8 mouse cellular contexts compared by ENCODE assay signal in the genomic region with DNA sequence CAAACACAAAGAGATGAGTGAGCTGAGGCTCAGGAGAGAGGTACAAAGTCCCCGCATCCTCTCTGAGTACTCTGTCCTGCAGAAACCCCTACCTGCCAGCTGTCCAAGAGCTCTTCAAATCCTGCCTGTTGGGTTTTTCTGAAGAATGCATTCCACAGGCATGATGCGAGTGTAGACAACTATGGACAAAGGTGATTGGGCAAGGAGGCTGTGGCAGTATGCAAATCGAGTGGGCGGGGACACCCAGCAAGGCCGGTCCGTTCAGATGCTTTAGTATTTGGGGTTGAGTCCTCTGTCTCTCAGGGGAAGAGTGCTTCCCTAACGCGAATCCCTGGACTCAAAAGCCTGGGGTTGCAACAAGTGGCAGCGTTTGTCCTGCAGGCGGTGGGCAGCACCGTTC. TPM values are rescaled to one million over a fixed set of nuclear protein-coding genes. Genes with fewer than 3 reads are reported as not detected.
A peak's percentile ranks its signal among the peaks of the same experiment; 100 is the strongest.
DNase-seq lines count a peak whose midpoint lies in the region; ATAC-seq and TF ChIP-seq lines count a peak whose summit lies in the region.

No protein-coding gene starts in this region.

- intact Hi-C loops in left cerebral cortex, postnatal 25 days (cut with DNase I): no loop called here

- peak overlapping the region; percentile 40 for H3K4me2 ChIP-seq in forebrain, embryonic 13.5 days
- H3K4me2 ChIP-seq in forebrain, embryonic 16.5 days (ENCODE audit: low read length): no peak overlapping the region

- no peaks in the 10 kb centered on the region for H3K27me3 ChIP-seq in forebrain, embryonic 13.5 days
- H3K27me3 ChIP-seq in forebrain, embryonic 16.5 days (replicated peaks; ENCODE audit: control insufficient read depth, insufficient read depth, low read length): no peaks in the 10 kb centered on the region

- H3K27ac ChIP-seq in forebrain, embryonic 13.5 days: no peak overlapping the region
- H3K27ac ChIP-seq in forebrain, embryonic 16.5 days (ENCODE audit: low read length): no peak overlapping the region

- ATAC-seq in forebrain, embryonic 13.5 days: no peak
- no peak for ATAC-seq in forebrain, embryonic 16.5 days
- peak; percentile 67; the same call in 1 of the 2 replicates for ATAC-seq in granulocyte monocyte progenitor cell, adult 5-6 weeks (replicated peaks; ENCODE audit: poor library complexity, severe bottlenecking)

- TF ChIP-seq POLR2A in lung, adult 2 months (IDR thresholded peaks at IDR 0.05; ENCODE audit: borderline replicate concordance, extremely low read depth, low read depth, low read length): no peak

- no peak overlapping the region for H3K4me3 ChIP-seq in forebrain, embryonic 13.5 days
- H3K4me3 ChIP-seq in forebrain, embryonic 16.5 days (replicated peaks; ENCODE audit: low read length): no peak overlapping the region
- H3K4me3 ChIP-seq in lung, adult 2 months (replicated peaks; ENCODE audit: extremely low read depth, low read depth, low read length): no peak overlapping the region

- TF ChIP-seq CTCF in lung, adult 2 months (IDR thresholded peaks at IDR 0.05; ENCODE audit: insufficient read depth, low read length): no peak

- H3K4me1 ChIP-seq in forebrain, embryonic 13.5 days: peaks cover 30% of the 10 kb centered on the region
- peaks cover 17% of the 10 kb centered on the region; the same call in 1 of the 2 replicates for H3K4me1 ChIP-seq in forebrain, embryonic 16.5 days (replicated peaks; ENCODE audit: control insufficient read depth, insufficient read depth, low read length)
- H3K4me1 ChIP-seq in lung, adult 2 months (ENCODE audit: control insufficient read depth, insufficient read depth, low read length): no peaks in the 10 kb centered on the region

- 10% methylated on average over 11 of the region's 11 CpGs for WGBS in forebrain, embryonic 13.5 days
- WGBS in forebrain, embryonic 16.5 days: 6% methylated on average over 11 of the region's 11 CpGs
- WGBS in lung, adult 2 months: 14% methylated on average over 11 of the region's 11 CpGs

- H3K9me3 ChIP-seq in forebrain, embryonic 13.5 days (replicated peaks): no peaks in the 10 kb centered on the region
- H3K9me3 ChIP-seq in forebrain, embryonic 16.5 days (ENCODE audit: control insufficient read depth, low read length): no peaks in the 10 kb centered on the region

- H3K9ac ChIP-seq in forebrain, embryonic 13.5 days: no peak overlapping the region
- no peak overlapping the region for H3K9ac ChIP-seq in forebrain, embryonic 16.5 days (replicated peaks; ENCODE audit: low read depth, low read length)

- H3K36me3 ChIP-seq in forebrain, embryonic 13.5 days (ENCODE audit: poor library complexity, severe bottlenecking): no peaks in the 10 kb centered on the region
- no peaks in the 10 kb centered on the region for H3K36me3 ChIP-seq in forebrain, embryonic 16.5 days (ENCODE audit: control insufficient read depth, insufficient read depth)

- DNase-seq in MN1 (ENCODE audit: low spot score): peak; percentile 56
- peak; percentile 68 for DNase-seq in lung, adult 2 months
- DNase-seq in frontal cortex, postnatal 25 days (ENCODE audit: low spot score in 2 of 2): no peak
- DNase-seq in cerebellum, adult 11 months: no peak
- no peak for DNase-seq in left cerebral cortex, postnatal 25 days (ENCODE audit: low spot score in 2 of 2)

RNA-seq across cellular contexts. Expression of a gene that starts 18.5 kb away (rescaled TPM):
- 17.1 and 17.9 TPM in 2 replicates for polyA plus RNA-seq in forebrain, embryonic 13.5 days (2015; fragmentation: Nextera tagmentation; extraction: Ambion mirVana)
- polyA plus RNA-seq in forebrain, embryonic 16.5 days (2015; fragmentation: Nextera tagmentation; extraction: Ambion mirVana): 23.3 and 25.6 TPM in 2 replicates
- total RNA-seq in granulocyte monocyte progenitor cell, adult 5-6 weeks (2014; fragmentation: Nextera tagmentation): 4.4 and 4.9 TPM in 2 replicates
- 4.4 and 5.7 TPM in 2 replicates for total RNA-seq in granulocyte monocyte progenitor cell, adult 5-6 weeks (2017)
- polyA plus RNA-seq in lung, adult 2 months (2012; rRNA removed): 40.8 and 49.5 TPM in 2 replicates
- 100 to 1,000 TPM; 299 to 327 TPM for total RNA-seq in left cerebral cortex, postnatal 25 days (2021)

RNA-seq across cellular contexts. Expression of a gene that starts 20.5 kb away (rescaled TPM):
- 0.97 and 1.1 TPM in 2 replicates for polyA plus RNA-seq in forebrain, embryonic 13.5 days (2015; fragmentation: Nextera tagmentation; extraction: Ambion mirVana)
- polyA plus RNA-seq in forebrain, embryonic 16.5 days (2015; fragmentation: Nextera tagmentation; extraction: Ambion mirVana): 1.9 and 2.2 TPM in 2 replicates
- not detected in 2 replicates for total RNA-seq in granulocyte monocyte progenitor cell, adult 5-6 weeks (2014; fragmentation: Nextera tagmentation)
- not detected in 2 replicates for total RNA-seq in granulocyte monocyte progenitor cell, adult 5-6 weeks (2017)
- 0.86 and 0.98 TPM in 2 replicates for polyA plus RNA-seq in lung, adult 2 months (2012; rRNA removed)
- 10 to 100 TPM; 79.1 to 79.3 TPM for total RNA-seq in left cerebral cortex, postnatal 25 days (2021)

RNA-seq across cellular contexts. Expression of a gene that starts 20.6 kb away (rescaled TPM):
- not detected in 2 replicates for polyA plus RNA-seq in forebrain, embryonic 13.5 days (2015; fragmentation: Nextera tagmentation; extraction: Ambion mirVana)
- not detected in 2 replicates for polyA plus RNA-seq in forebrain, embryonic 16.5 days (2015; fragmentation: Nextera tagmentation; extraction: Ambion mirVana)
- total RNA-seq in granulocyte monocyte progenitor cell, adult 5-6 weeks (2014; fragmentation: Nextera tagmentation): not detected in 2 replicates
- total RNA-seq in granulocyte monocyte progenitor cell, adult 5-6 weeks (2017): not detected in 2 replicates
- polyA plus RNA-seq in lung, adult 2 months (2012; rRNA removed): not detected in 2 replicates
- total RNA-seq in left cerebral cortex, postnatal 25 days (2021): 1 to 10 TPM; 3.3 TPM

RNA-seq across cellular contexts. Expression of a gene that starts 30.3 kb away (rescaled TPM):
- polyA plus RNA-seq in forebrain, embryonic 13.5 days (2015; fragmentation: Nextera tagmentation; extraction: Ambion mirVana): not detected in 2 replicates
- not detected in 2 replicates for polyA plus RNA-seq in forebrain, embryonic 16.5 days (2015; fragmentation: Nextera tagmentation; extraction: Ambion mirVana)
- not detected in 2 replicates for total RNA-seq in granulocyte monocyte progenitor cell, adult 5-6 weeks (2014; fragmentation: Nextera tagmentation)
- not detected in 2 replicates for total RNA-seq in granulocyte monocyte progenitor cell, adult 5-6 weeks (2017)
- polyA plus RNA-seq in lung, adult 2 months (2012; rRNA removed): not detected in 2 replicates
- not detected for total RNA-seq in left cerebral cortex, postnatal 25 days (2021)

RNA-seq across cellular contexts. Expression of a gene that starts 43.6 kb away (rescaled TPM):
- 1.2 and 1.3 TPM in 2 replicates for polyA plus RNA-seq in forebrain, embryonic 13.5 days (2015; fragmentation: Nextera tagmentation; extraction: Ambion mirVana)
- polyA plus RNA-seq in forebrain, embryonic 16.5 days (2015; fragmentation: Nextera tagmentation; extraction: Ambion mirVana): 2.2 and 2.7 TPM in 2 replicates
- total RNA-seq in granulocyte monocyte progenitor cell, adult 5-6 weeks (2014; fragmentation: Nextera tagmentation): 0.30 TPM in 1 of 2 replicates, not detected in the other
- not detected in 2 replicates for total RNA-seq in granulocyte monocyte progenitor cell, adult 5-6 weeks (2017)
- polyA plus RNA-seq in lung, adult 2 months (2012; rRNA removed): 3.0 and 3.2 TPM in 2 replicates
- total RNA-seq in left cerebral cortex, postnatal 25 days (2021): 1 to 10 TPM; 4.0 to 4.5 TPM

Comparison
In these comparisons a context has a peak if more than half of its experiments do, and no peak if none do; other contexts are left out.
1. DNase-seq: peak in MN1 (single experiment) and lung, adult 2 months (single experiment); none in frontal cortex, postnatal 25 days (0 of 2), cerebellum, adult 11 months (single experiment) and left cerebral cortex, postnatal 25 days (0 of 2).